Mouse (Mus musculus) liver, adult 10 weeks (tissue): Measurements from ENCODE around the gene Rnf113a1. TPM values are rescaled to one million over a fixed set of nuclear protein-coding genes. Genes with fewer than 3 reads are reported as not detected.

ENCODE experiments used
- polyA plus RNA-seq: library from polyadenylated mRNA; stranded (reverse); fragments of 350-450 nt; fragmentation: Illumina TruSeq; extraction: RNeasy Lipid Tissue Mini Kit (QIAGEN cat#74804); gene quantifications from one replicate; pipeline ENCODE4 v1.2.3, GENCODE M21; 2014; ENCODE audit warnings: low read depth, low replicate concordance

The Rnf113a1 gene
- 0.32 TPM for polyA plus RNA-seq

DNA sequence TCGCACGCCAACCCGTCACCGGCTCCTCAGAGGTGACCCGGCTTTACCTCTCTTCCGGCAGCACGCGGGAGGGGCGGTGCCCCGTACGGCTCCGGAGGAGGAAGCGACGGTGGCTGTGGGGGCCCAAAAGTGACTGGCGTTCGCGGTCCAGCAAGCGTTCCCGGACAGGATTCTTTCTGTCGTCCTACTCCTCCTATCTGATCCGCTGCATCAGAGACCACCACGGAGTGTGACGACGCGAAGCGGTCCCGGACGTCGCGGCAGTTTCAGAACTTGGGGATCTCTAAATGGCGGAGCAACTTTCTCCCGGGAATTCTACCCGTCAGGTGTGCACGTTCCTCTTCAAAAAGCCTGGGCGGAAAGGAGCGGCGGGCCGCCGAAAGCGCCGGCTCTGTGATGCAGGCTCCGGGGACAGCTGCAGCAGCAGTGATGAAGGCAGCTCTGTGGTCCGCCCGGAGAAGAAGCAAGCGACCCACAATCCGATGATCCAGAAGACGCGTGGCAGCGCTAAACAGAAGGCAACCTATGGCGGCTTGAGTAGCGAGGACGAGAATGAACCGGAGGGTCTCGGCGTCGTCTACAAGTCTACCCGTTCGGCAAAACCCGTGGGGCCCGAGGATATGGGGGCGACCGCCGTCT, at the start of gene Rnf113a1, which contains the start of gene Ndufa1:
Gene Rnf113a1 (plus strand): TSS at position 141 of the 639 bp plus-strand sequence.
Gene Ndufa1 (minus strand): TSS at position 59 of the 639 bp plus-strand sequence.

DNA sequence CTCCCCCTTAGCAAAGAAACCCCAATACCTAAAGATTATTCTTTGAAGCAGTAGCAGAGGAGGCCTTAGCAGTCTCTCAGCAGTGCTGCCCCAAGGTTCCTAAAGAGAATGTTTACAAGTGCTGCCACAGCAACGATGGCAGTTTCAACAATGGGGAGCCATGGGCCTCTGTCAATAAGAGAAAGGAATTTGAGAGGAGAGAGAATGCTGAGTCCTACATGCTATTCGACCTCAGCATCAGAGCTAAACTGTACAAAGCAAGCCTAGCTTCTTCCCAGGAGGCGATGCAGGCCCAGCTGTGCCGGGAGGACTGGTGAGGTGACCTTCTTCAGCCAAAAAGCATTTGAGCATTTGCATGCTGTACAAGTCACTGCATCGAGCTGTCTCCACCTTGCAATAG, 22.3 kb upstream of the Rnf113a1 start, which contains the start of gene Akap14:
Gene Akap14 (minus strand): TSS at position 101 of the 400 bp plus-strand sequence.

DNA sequence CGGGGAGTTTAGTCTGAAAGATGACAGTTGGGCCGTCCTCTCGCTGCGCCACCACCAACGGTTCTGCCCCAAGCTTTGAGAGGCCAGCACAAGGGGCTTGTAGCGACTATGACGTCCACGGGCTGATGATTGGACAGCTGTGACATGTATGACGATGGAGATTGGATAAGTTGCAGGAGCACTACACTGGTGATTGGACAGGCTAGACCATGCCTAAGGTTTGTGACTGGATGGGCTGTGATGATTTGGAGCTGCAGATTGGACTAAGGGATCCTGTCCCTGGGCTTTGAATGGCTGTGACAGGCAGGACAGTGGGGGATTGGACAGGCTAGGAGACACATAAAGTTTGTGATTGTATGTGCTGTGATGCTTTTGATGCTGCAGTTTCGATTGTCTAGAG, 19.9 kb downstream of the Rnf113a1 start, which contains the start of gene Gm9:
Gene Gm9 (minus strand): TSS at position 101 of the 400 bp plus-strand sequence.

GRCm38 (mm10) chrX:37222158-37222557, 31.1 kb downstream of the Rnf113a1 start, which contains the start of gene Rhox1:
Rhox1 (minus strand) TSS chrX:37222258.

Other genes starting within 250 kb of the Rnf113a1 start
- gene Sept6, start 199.5 kb upstream of the Rnf113a1 start, polyA plus RNA-seq: 1.5 TPM
- not detected for gene Sowahd, start 142.4 kb upstream of the Rnf113a1 start, polyA plus RNA-seq
- gene Rpl39, start 105.8 kb upstream of the Rnf113a1 start, polyA plus RNA-seq: 337 TPM
- gene Upf3b, start 80.9 kb upstream of the Rnf113a1 start, polyA plus RNA-seq: 32.3 TPM
- 16.3 TPM for gene Nkap, start 64.5 kb upstream of the Rnf113a1 start, polyA plus RNA-seq
- gene Akap14, start 22.4 kb upstream of the Rnf113a1 start, polyA plus RNA-seq: not detected
- 196 TPM for gene Ndufa1, start 82 bp upstream of the Rnf113a1 start, polyA plus RNA-seq
- not detected for gene Gm9, start 19.8 kb downstream of the Rnf113a1 start, polyA plus RNA-seq
- not detected for gene Rhox1, start 31.0 kb downstream of the Rnf113a1 start, polyA plus RNA-seq
- not detected for gene Rhox2a, start 53.7 kb downstream of the Rnf113a1 start, polyA plus RNA-seq
- not detected for gene Rhox3a, start 58.7 kb downstream of the Rnf113a1 start, polyA plus RNA-seq
- not detected for gene Rhox4a, start 74.1 kb downstream of the Rnf113a1 start, polyA plus RNA-seq
- not detected for gene Rhox3a2, start 188.8 kb downstream of the Rnf113a1 start, polyA plus RNA-seq
- not detected for gene Rhox4a2, start 199.6 kb downstream of the Rnf113a1 start, polyA plus RNA-seq
- not detected for gene Rhox2b, start 220.8 kb downstream of the Rnf113a1 start, polyA plus RNA-seq
- not detected for gene Rhox4b, start 241.2 kb downstream of the Rnf113a1 start, polyA plus RNA-seq